Mouse (Mus musculus) testis, adult 2 months (tissue): ENCODE measurements around the gene Mest.

Source experiments
- CTCF ChIP-seq: fragments of 200-500 bp; IDR thresholded peaks from 2 replicates; pipeline ENCODE4 v1.5.1; 2012; ENCODE audit warnings: low read depth, mild to moderate bottlenecking, inconsistent platforms, low read length, moderate library complexity; ENCODE audit not compliant: control insufficient read depth, insufficient read depth, insufficient replicate concordance
- POLR2A ChIP-seq: fragments of 200-500 bp; IDR thresholded peaks from 2 replicates; pipeline ENCODE4 v1.6.1; 2012; ENCODE audit warnings: low read depth, mild to moderate bottlenecking, inconsistent platforms, low read length, moderate library complexity; ENCODE audit not compliant: control insufficient read depth

GRCm38 (mm10) chr6:30711365-30711763 is 12.0 kb upstream of the Mest start:
- no peak for TF ChIP-seq POLR2A
- no peak for TF ChIP-seq CTCF
